Mouse (Mus musculus): Measurements from ENCODE around the gene Slc16a6. TPM values are rescaled to one million over a fixed set of nuclear protein-coding genes. Genes with fewer than 3 reads are reported as not detected.
"Not testable (repeated sequence)": the region's sequence is repeated elsewhere in the genome, so short reads cannot be mapped to it uniquely, and the experiment has no call there.

Slc16a6 gene
- polyA plus RNA-seq, 1 experiment from 2014 or later, result 11.8 TPM

GRCm38 (mm10) chr11:109504977-109505376, 31.6 kb upstream of the Slc16a6 start:
- Histone ChIP-seq H3K27me3 (ENCODE audit: control insufficient read depth, insufficient read depth, low read length) (no peaks in the 10 kb centered on the region), H3K9ac (ENCODE audit: low read depth, low read length) (0 out of 2 replicates have a peak overlapping the region, but pooled peaks have one; percentile 18), H3K36me3 (ENCODE audit: control insufficient read depth, insufficient read depth, low read length) (no peaks in the 10 kb centered on the region), H3K4me2 (replicated peaks; ENCODE audit: low read depth, low read length) (no peak overlapping the region), H3K9me3 (ENCODE audit: control insufficient read depth, low read length) (no peaks in the 10 kb centered on the region), H3K4me3 (ENCODE audit: low read length) (no peak overlapping the region), H3K27ac (ENCODE audit: low read depth, low read length) (no peak overlapping the region), H3K4me1 (ENCODE audit: control insufficient read depth, insufficient read depth, low read length) (no peaks in the 10 kb centered on the region)
- 50% methylated on average over 9 of the region's 9 CpGs for WGBS
- peak; percentile 44; the same call in 1 of the 2 replicates for ATAC-seq (ENCODE audit: low FRiP score, low TSS enrichment)

- H3K27ac ChIP-seq (ENCODE audit: low read depth, low read length), result no peak overlapping the region
- no peak overlapping the region for H3K9ac ChIP-seq (ENCODE audit: low read depth, low read length)
- 83% methylated on average over 5 of the region's 5 CpGs for WGBS
- ATAC-seq (ENCODE audit: low FRiP score, low TSS enrichment), result no peak
- peaks cover 10% of the 10 kb centered on the region for H3K4me1 ChIP-seq (ENCODE audit: control insufficient read depth, insufficient read depth, low read length)
- H3K9me3 ChIP-seq (ENCODE audit: control insufficient read depth, low read length), result no peaks in the 10 kb centered on the region
- H3K27me3 ChIP-seq (ENCODE audit: control insufficient read depth, insufficient read depth, low read length), result no peaks in the 10 kb centered on the region
- H3K36me3 ChIP-seq (ENCODE audit: control insufficient read depth, insufficient read depth, low read length), result no peaks in the 10 kb centered on the region
- H3K4me2 ChIP-seq (replicated peaks; ENCODE audit: low read depth, low read length), result no peak overlapping the region
- H3K4me3 ChIP-seq (ENCODE audit: low read length), result no peak overlapping the region
Observed at GRCm38 (mm10) chr11:109500206-109500605, 26.8 kb upstream of the Slc16a6 start.

- no peak for ATAC-seq (ENCODE audit: low FRiP score, low TSS enrichment)
- Histone ChIP-seq H3K4me2 (replicated peaks; ENCODE audit: low read depth, low read length) (no peak overlapping the region), H3K27ac (ENCODE audit: low read depth, low read length) (peak overlapping the region; percentile 14; the same call in 1 of the 2 replicates)
Observed at GRCm38 (mm10) chr11:109497990-109498389, 24.6 kb upstream of the Slc16a6 start.

GRCm38 (mm10) chr11:109496996-109497714, 23.8 kb upstream of the Slc16a6 start:
- H3K27ac ChIP-seq (ENCODE audit: low read depth, low read length), result no peak overlapping the region
- no peak for ATAC-seq (ENCODE audit: low FRiP score, low TSS enrichment)
- H3K27me3 ChIP-seq (ENCODE audit: control insufficient read depth, insufficient read depth, low read length), result no peaks in the 10 kb centered on the region
- H3K36me3 ChIP-seq (ENCODE audit: control insufficient read depth, insufficient read depth, low read length), result no peaks in the 10 kb centered on the region
- peaks cover 17% of the 10 kb centered on the region for H3K4me1 ChIP-seq (ENCODE audit: control insufficient read depth, insufficient read depth, low read length)
- no peak overlapping the region for H3K4me2 ChIP-seq (replicated peaks; ENCODE audit: low read depth, low read length)
- 75% methylated on average over 6 of the region's 6 CpGs for WGBS
- no peak overlapping the region for H3K4me3 ChIP-seq (ENCODE audit: low read length)
- H3K9ac ChIP-seq (ENCODE audit: low read depth, low read length), result no peak overlapping the region
- no peaks in the 10 kb centered on the region for H3K9me3 ChIP-seq (ENCODE audit: control insufficient read depth, low read length)

More at GRCm38 (mm10) chr11:109497990-109498389, 24.6 kb upstream of the Slc16a6 start:
- Histone ChIP-seq H3K9me3 (ENCODE audit: control insufficient read depth, low read length) (no peaks in the 10 kb centered on the region), H3K9ac (ENCODE audit: low read depth, low read length) (no peak overlapping the region), H3K27me3 (ENCODE audit: control insufficient read depth, insufficient read depth, low read length) (no peaks in the 10 kb centered on the region), H3K4me1 (ENCODE audit: control insufficient read depth, insufficient read depth, low read length) (peaks cover 17% of the 10 kb centered on the region), H3K4me3 (ENCODE audit: low read length) (no peak overlapping the region), H3K36me3 (ENCODE audit: control insufficient read depth, insufficient read depth, low read length) (no peaks in the 10 kb centered on the region)
- 24% methylated on average over 9 of the region's 9 CpGs for WGBS

- Histone ChIP-seq H3K4me3 (ENCODE audit: low read length) (no peak overlapping the region), H3K27ac (ENCODE audit: low read depth, low read length) (no peak overlapping the region), H3K4me1 (ENCODE audit: control insufficient read depth, insufficient read depth, low read length) (peaks cover 17% of the 10 kb centered on the region), H3K27me3 (ENCODE audit: control insufficient read depth, insufficient read depth, low read length) (no peaks in the 10 kb centered on the region), H3K36me3 (ENCODE audit: control insufficient read depth, insufficient read depth, low read length) (no peaks in the 10 kb centered on the region), H3K4me2 (replicated peaks; ENCODE audit: low read depth, low read length) (no peak overlapping the region), H3K9me3 (ENCODE audit: control insufficient read depth, low read length) (no peaks in the 10 kb centered on the region), H3K9ac (ENCODE audit: low read depth, low read length) (no peak overlapping the region)
- 55% methylated on average over 7 of the region's 7 CpGs for WGBS
- ATAC-seq (ENCODE audit: low FRiP score, low TSS enrichment), result no peak
Observed at GRCm38 (mm10) chr11:109496475-109496993, 23.1 kb upstream of the Slc16a6 start.

GRCm38 (mm10) chr11:109495771-109496474, 22.5 kb upstream of the Slc16a6 start:
- Histone ChIP-seq H3K36me3 (ENCODE audit: control insufficient read depth, insufficient read depth, low read length) (no peaks in the 10 kb centered on the region), H3K4me2 (replicated peaks; ENCODE audit: low read depth, low read length) (peak overlapping the region; percentile 10; the same call in 1 of the 2 replicates)

GRCm38 (mm10) chr11:109494890-109495770, 21.7 kb upstream of the Slc16a6 start:
- H3K9me3 ChIP-seq (ENCODE audit: control insufficient read depth, low read length), result no peaks in the 10 kb centered on the region
- WGBS, result 10% methylated on average over 24 of the region's 24 CpGs
- no peaks in the 10 kb centered on the region for H3K27me3 ChIP-seq (ENCODE audit: control insufficient read depth, insufficient read depth, low read length)
- peak overlapping the region; percentile 6; the same call in 1 of the 2 replicates for H3K4me3 ChIP-seq (ENCODE audit: low read length)
- peak overlapping the region; percentile 10 for H3K4me2 ChIP-seq (replicated peaks; ENCODE audit: low read depth, low read length)
- H3K4me1 ChIP-seq (ENCODE audit: control insufficient read depth, insufficient read depth, low read length), result peaks cover 17% of the 10 kb centered on the region
- peak overlapping the region; percentile 80; the same call in 1 of the 2 replicates for H3K27ac ChIP-seq (ENCODE audit: low read depth, low read length)
- no peak overlapping the region for H3K9ac ChIP-seq (ENCODE audit: low read depth, low read length)
- peak; percentile 58 for ATAC-seq (ENCODE audit: low FRiP score, low TSS enrichment)
- no peaks in the 10 kb centered on the region for H3K36me3 ChIP-seq (ENCODE audit: control insufficient read depth, insufficient read depth, low read length)

More at GRCm38 (mm10) chr11:109495771-109496474, 22.5 kb upstream of the Slc16a6 start:
- no peaks in the 10 kb centered on the region for H3K9me3 ChIP-seq (ENCODE audit: control insufficient read depth, low read length)
- H3K27ac ChIP-seq (ENCODE audit: low read depth, low read length), result no peak overlapping the region
- peak; percentile 59 for ATAC-seq (ENCODE audit: low FRiP score, low TSS enrichment)
- no peak overlapping the region for H3K4me3 ChIP-seq (ENCODE audit: low read length)
- WGBS, result 5% methylated on average over 14 of the region's 14 CpGs
- peaks cover 17% of the 10 kb centered on the region for H3K4me1 ChIP-seq (ENCODE audit: control insufficient read depth, insufficient read depth, low read length)
- H3K9ac ChIP-seq (ENCODE audit: low read depth, low read length), result no peak overlapping the region
- no peaks in the 10 kb centered on the region for H3K27me3 ChIP-seq (ENCODE audit: control insufficient read depth, insufficient read depth, low read length)

GRCm38 (mm10) chr11:109492847-109493464, 19.6 kb upstream of the Slc16a6 start:
- not testable (repeated sequence) for H3K9me3 ChIP-seq (ENCODE audit: control insufficient read depth, low read length); H3K36me3 ChIP-seq (ENCODE audit: control insufficient read depth, insufficient read depth, low read length); H3K27me3 ChIP-seq (ENCODE audit: control insufficient read depth, insufficient read depth, low read length); H3K4me3 ChIP-seq (ENCODE audit: low read length); H3K4me2 ChIP-seq (replicated peaks; ENCODE audit: low read depth, low read length); H3K27ac ChIP-seq (ENCODE audit: low read depth, low read length); ATAC-seq (ENCODE audit: low FRiP score, low TSS enrichment); H3K9ac ChIP-seq (ENCODE audit: low read depth, low read length)
- 44% methylated on average over 8 of the region's 8 CpGs for WGBS
- H3K4me1 ChIP-seq (ENCODE audit: control insufficient read depth, insufficient read depth, low read length), result peaks cover 17% of the 10 kb centered on the region
